Mouse (Mus musculus) kidney, embryonic 14.5 days (tissue): ENCODE results near the gene Mknk2. TPM values are rescaled to one million over a fixed set of nuclear protein-coding genes. Genes with fewer than 3 reads are reported as not detected.

ENCODE experiments used
- ATAC-seq: fragments of 200-750 bp; cut with Nextera tagmentation; 2 replicates; pipeline ENCODE4 v1.8.0; 2017; ENCODE audit warnings: moderate number of reproducible peaks, mild to moderate bottlenecking, moderate TSS enrichment, moderate library complexity; ENCODE audit not compliant: low FRiP score, low TSS enrichment
- H3K27ac ChIP-seq: fragments of 300-500 bp; sonication (generic); 2 replicates; pipeline ENCODE4 v1.5.1; 2014; ENCODE audit warnings: low read depth, mild to moderate bottlenecking, low read length, moderate library complexity, mixed read lengths
- H3K27me3 ChIP-seq: fragments of 300-500 bp; sonication (generic); 2 replicates; pipeline ENCODE4 v1.6.1; 2014; ENCODE audit warnings: mild to moderate bottlenecking, low read length; ENCODE audit not compliant: control insufficient read depth, insufficient read depth
- H3K36me3 ChIP-seq: fragments of 300-500 bp; sonication (generic); 2 replicates; pipeline ENCODE4 v1.6.1; 2014; ENCODE audit warnings: low read length, mixed read lengths; ENCODE audit not compliant: control insufficient read depth, insufficient read depth
- H3K4me1 ChIP-seq: fragments of 300-500 bp; sonication (generic); 2 replicates; pipeline ENCODE4 v1.6.1; 2014; ENCODE audit warnings: low read length, mixed read lengths; ENCODE audit not compliant: control insufficient read depth, insufficient read depth
- H3K4me2 ChIP-seq: fragments of 300-500 bp; sonication (generic); replicated peaks from 2 replicates; pipeline ENCODE4 v1.6.1; 2014; ENCODE audit warnings: low read depth, mild to moderate bottlenecking, low read length
- H3K4me3 ChIP-seq: fragments of 300-500 bp; sonication (generic); 2 replicates; pipeline ENCODE4 v1.5.1; 2014; ENCODE audit warnings: mild to moderate bottlenecking, low read length
- H3K9ac ChIP-seq: fragments of 300-500 bp; sonication (generic); 2 replicates; pipeline ENCODE4 v1.6.1; 2014; ENCODE audit warnings: low read depth, mild to moderate bottlenecking, low read length, moderate library complexity
- H3K9me3 ChIP-seq: fragments of 300-500 bp; sonication (generic); 2 replicates; pipeline ENCODE4 v1.6.1; 2016; ENCODE audit warnings: low read length; ENCODE audit not compliant: control insufficient read depth
- WGBS: fragments of 180-500 bp; shearing (Covaris S2); extraction: QIAGEN DNeasy Blood & Tissue Kit; methylation state at CpG from one replicate; pipeline ENCODE4 v1.1.7; 2014; 5-methylcytosine and 5-hydroxymethylcytosine counted together
- polyA plus RNA-seq: library from polyadenylated mRNA; unstranded; fragments of >200 nt; fragmentation: Nextera tagmentation; extraction: Ambion mirVana; gene quantifications from 2 replicates; pipeline ENCODE4 v1.2.1, GENCODE M21; 2014

Gene Mknk2
- polyA plus RNA-seq, 1 experiment from 2014 or later, result 99.2 TPM

- Histone ChIP-seq H3K27ac (peak overlapping the region; percentile 66; the same call in 1 of the 2 replicates), H3K27me3 (no peaks in the 10 kb centered on the region), H3K9ac (0 out of 2 replicates have a peak overlapping the region, but pooled peaks have one; percentile 28), H3K9me3 (no peaks in the 10 kb centered on the region), H3K4me2 (no peak overlapping the region), H3K4me1 (0 out of 2 replicates have a peak, but pooled peaks cover 13% of the 10 kb centered on the region), H3K36me3 (peaks cover 6% of the 10 kb centered on the region), H3K4me3 (no peak overlapping the region)
- ATAC-seq, result no peak
- WGBS, result 67% methylated on average over 2 of the region's 2 CpGs
These were observed 17.3 kb upstream of the Mknk2 start for GRCm38 (mm10) chr10:80695186-80695585.

GRCm38 (mm10) chr10:80694159-80694938 lies 16.4 kb upstream of the Mknk2 start:
- H3K9me3 ChIP-seq, result no peaks in the 10 kb centered on the region
- ATAC-seq, result no peak
- no peak overlapping the region for H3K4me3 ChIP-seq
- no peak overlapping the region for H3K27ac ChIP-seq
- H3K9ac ChIP-seq, result 0 out of 2 replicates have a peak overlapping the region, but pooled peaks have one; percentile 1
- no peaks in the 10 kb centered on the region for H3K27me3 ChIP-seq
- H3K4me1 ChIP-seq, result 0 out of 2 replicates have a peak, but pooled peaks cover 10% of the 10 kb centered on the region
- H3K4me2 ChIP-seq, result no peak overlapping the region
- H3K36me3 ChIP-seq, result peaks cover 14% of the 10 kb centered on the region
- 90% methylated on average over 13 of the region's 13 CpGs for WGBS

GRCm38 (mm10) chr10:80693401-80694045 lies 15.6 kb upstream of the Mknk2 start:
- H3K36me3 ChIP-seq, result peaks cover 17% of the 10 kb centered on the region
- no peaks in the 10 kb centered on the region for H3K27me3 ChIP-seq
- no peak overlapping the region for H3K9ac ChIP-seq
- 83% methylated on average over 12 of the region's 12 CpGs for whole genome bisulfite sequencing
- H3K9me3 ChIP-seq, result no peaks in the 10 kb centered on the region
- no peak overlapping the region for H3K27ac ChIP-seq
- no peak for ATAC-seq
- H3K4me3 ChIP-seq, result no peak overlapping the region
- H3K4me2 ChIP-seq, result no peak overlapping the region
- H3K4me1 ChIP-seq, result 0 out of 2 replicates have a peak, but pooled peaks cover 10% of the 10 kb centered on the region

GRCm38 (mm10) chr10:80692249-80693165 lies 14.6 kb upstream of the Mknk2 start:
- Histone ChIP-seq H3K4me2 (no peak overlapping the region), H3K27ac (no peak overlapping the region), H3K9me3 (no peaks in the 10 kb centered on the region), H3K27me3 (no peaks in the 10 kb centered on the region), H3K4me1 (0 out of 2 replicates have a peak, but pooled peaks cover 10% of the 10 kb centered on the region), H3K36me3 (peaks cover 17% of the 10 kb centered on the region), H3K9ac (no peak overlapping the region), H3K4me3 (no peak overlapping the region)
- ATAC-seq, result no peak
- WGBS, result 77% methylated on average over 14 of the region's 14 CpGs

- whole genome bisulfite sequencing, result 35% methylated on average over 5 of the region's 5 CpGs
- H3K9ac ChIP-seq, result no peak overlapping the region
- H3K27me3 ChIP-seq, result no peaks in the 10 kb centered on the region
- ATAC-seq, result peak; percentile 66; the same call in 1 of the 2 replicates
- peaks cover 40% of the 10 kb centered on the region for H3K36me3 ChIP-seq
- no peak overlapping the region for H3K4me2 ChIP-seq
- H3K4me3 ChIP-seq, result no peak overlapping the region
- no peak overlapping the region for H3K27ac ChIP-seq
- no peaks in the 10 kb centered on the region for H3K4me1 ChIP-seq
- no peaks in the 10 kb centered on the region for H3K9me3 ChIP-seq
These were observed 9.9 kb upstream of the Mknk2 start for GRCm38 (mm10) chr10:80687850-80688249.

GRCm38 (mm10) chr10:80686617-80687016 lies 8.7 kb upstream of the Mknk2 start:
- H3K9ac ChIP-seq, result no peak overlapping the region
- WGBS, result 94% methylated on average over 3 of the region's 3 CpGs
- no peaks in the 10 kb centered on the region for H3K27me3 ChIP-seq
- H3K9me3 ChIP-seq, result no peaks in the 10 kb centered on the region
- no peak overlapping the region for H3K4me2 ChIP-seq
- H3K36me3 ChIP-seq, result peaks cover 40% of the 10 kb centered on the region
- H3K4me1 ChIP-seq, result no peaks in the 10 kb centered on the region
- no peak overlapping the region for H3K27ac ChIP-seq
- ATAC-seq, result no peak
- H3K4me3 ChIP-seq, result no peak overlapping the region

GRCm38 (mm10) chr10:80684984-80685383 lies 7.1 kb upstream of the Mknk2 start:
- Histone ChIP-seq H3K4me1 (peaks cover 5% of the 10 kb centered on the region; the same call in 1 of the 2 replicates), H3K27ac (no peak overlapping the region), H3K9ac (no peak overlapping the region), H3K36me3 (peaks cover 32% of the 10 kb centered on the region), H3K4me3 (no peak overlapping the region), H3K4me2 (no peak overlapping the region), H3K9me3 (no peaks in the 10 kb centered on the region), H3K27me3 (no peaks in the 10 kb centered on the region)
- WGBS, result 92% methylated on average over 4 of the region's 4 CpGs
- no peak for ATAC-seq

- ATAC-seq, result no peak
- no peak overlapping the region for H3K9ac ChIP-seq
These were observed 6.3 kb upstream of the Mknk2 start for GRCm38 (mm10) chr10:80684214-80684613.

More at GRCm38 (mm10) chr10:80684214-80684613, 6.3 kb upstream of the Mknk2 start:
- peaks cover 24% of the 10 kb centered on the region for H3K36me3 ChIP-seq
- no peaks in the 10 kb centered on the region for H3K9me3 ChIP-seq
- H3K27me3 ChIP-seq, result no peaks in the 10 kb centered on the region
- peaks cover 12% of the 10 kb centered on the region for H3K4me1 ChIP-seq
- WGBS, result 48% methylated on average over 6 of the region's 6 CpGs
- H3K4me3 ChIP-seq, result no peak overlapping the region
- no peak overlapping the region for H3K4me2 ChIP-seq
- H3K27ac ChIP-seq, result no peak overlapping the region
